Mouse (Mus musculus): ENCODE measurements at regions not wholly inside any gene's neighbourhood (a gene's known extent, or its start where the extent isn't known, plus 50 kb on each side); places are given as distances from the start of the nearest gene placed in this dataset.

DNA sequence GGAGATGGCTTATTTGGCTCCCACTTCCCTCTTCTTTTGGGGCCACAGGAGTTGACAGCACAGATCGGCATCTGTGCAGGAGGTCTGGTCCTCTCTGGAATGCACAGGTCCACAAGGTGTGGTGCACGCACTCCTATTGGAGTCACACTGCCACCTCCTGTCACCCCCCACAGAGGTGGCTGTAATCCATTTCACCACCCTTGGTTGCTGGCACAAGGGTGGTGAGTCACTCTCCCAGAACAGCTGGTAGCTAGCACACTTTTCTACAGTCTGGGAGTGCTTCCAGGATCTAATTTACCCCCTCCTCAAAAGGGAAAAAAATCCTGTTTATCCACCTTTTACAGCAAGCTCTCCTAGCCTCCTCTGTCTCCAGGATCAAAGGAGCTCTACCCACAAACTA is 294.6 kb upstream of the Klf3 start:
- TF ChIP-seq CTCF (IDR thresholded peaks at IDR 0.05; ENCODE audit: borderline replicate concordance, control insufficient read depth, extremely low read depth, insufficient read depth, low read length, poor library complexity) (no peak), POLR2A (IDR thresholded peaks at IDR 0.05; ENCODE audit: control insufficient read depth, extremely low read depth, insufficient read depth, low read length, poor library complexity) (no peak)

Measured in thymus, adult 2 months (tissue).